15 mouse cellular contexts compared by ENCODE assay signal in genomic region chr11:31753711-31754161, GRCm38 (mm10).
DNase-seq lines count a peak whose midpoint lies in the region; ATAC-seq and TF ChIP-seq lines count a peak whose summit lies in the region.
"Had no signal": no experiment of that assay in that cellular context is flagged by ENCODE, and none has a peak within 500 bp of the region (broad histone marks: within the 10 kb centered on the region; RNA-seq: fewer than 3 reads in every experiment).

No protein-coding gene starts in this region.

- no peak overlapping the region for H3K4me2 ChIP-seq in hindbrain, embryonic 15.5 days
- H3K4me2 ChIP-seq in neural tube, embryonic 13.5 days, result no peak overlapping the region
- H3K4me2 ChIP-seq: limb, embryonic 15.5 days had no signal

- DNase-seq in retina, postnatal 1 day, result peak; percentile 44
- no peak for DNase-seq in retina, embryonic 14.5 days (ENCODE audit: low spot score)
- DNase-seq in cerebellum, postnatal 14 days, result no peak
- no peak for DNase-seq in layer of hippocampus, adult 18-20 months (ENCODE audit: low spot score in 2 of 2)
- DNase-seq in lung, adult 2 months, result no peak
- DNase-seq in ovary, adult 18-20 months (ENCODE audit: low spot score), result no peak
- DNase-seq: adrenal gland, postnatal 36 days; cerebellum, adult 9-10 months; kidney, postnatal 4 days; lung, postnatal 14 days; thymus, postnatal 4 days had no signal

- no peak overlapping the region for H3K4me3 ChIP-seq in hindbrain, embryonic 15.5 days
- H3K4me3 ChIP-seq in neural tube, embryonic 13.5 days, result no peak overlapping the region
- H3K4me3 ChIP-seq in lung, adult 2 months (replicated peaks; ENCODE audit: extremely low read depth, low read depth, low read length), result no peak overlapping the region
- H3K4me3 ChIP-seq: limb, embryonic 15.5 days had no signal

- no peak for TF ChIP-seq CTCF in lung, adult 2 months (IDR thresholded peaks at IDR 0.05; ENCODE audit: insufficient read depth, low read length)

- no peaks in the 10 kb centered on the region for H3K9me3 ChIP-seq in hindbrain, embryonic 15.5 days
- no peaks in the 10 kb centered on the region for H3K9me3 ChIP-seq in neural tube, embryonic 13.5 days
- H3K9me3 ChIP-seq: limb, embryonic 15.5 days had no signal

- H3K36me3 ChIP-seq in hindbrain, embryonic 15.5 days, result no peaks in the 10 kb centered on the region
- H3K36me3 ChIP-seq in neural tube, embryonic 13.5 days, result no peaks in the 10 kb centered on the region
- H3K36me3 ChIP-seq: limb, embryonic 15.5 days had no signal

- peak overlapping the region; percentile 76 for H3K27ac ChIP-seq in hindbrain, embryonic 15.5 days (replicated peaks)
- H3K27ac ChIP-seq in neural tube, embryonic 13.5 days (replicated peaks), result no peak overlapping the region
- H3K27ac ChIP-seq: limb, embryonic 15.5 days had no signal

- 47% methylated on average over 5 of the region's 5 CpGs for WGBS in hindbrain, embryonic 15.5 days
- 44% methylated on average over 5 of the region's 5 CpGs for WGBS in neural tube, embryonic 13.5 days
- WGBS in lung, adult 2 months, result 51% methylated on average over 5 of the region's 5 CpGs

- no peak overlapping the region for H3K9ac ChIP-seq in hindbrain, embryonic 15.5 days
- no peak overlapping the region for H3K9ac ChIP-seq in neural tube, embryonic 13.5 days
- H3K9ac ChIP-seq: limb, embryonic 15.5 days had no signal

- no peaks in the 10 kb centered on the region for H3K27me3 ChIP-seq in hindbrain, embryonic 15.5 days
- no peaks in the 10 kb centered on the region for H3K27me3 ChIP-seq in neural tube, embryonic 13.5 days
- H3K27me3 ChIP-seq: CH12.LX; limb, embryonic 15.5 days had no signal

- no peak for TF ChIP-seq POLR2A in lung, adult 2 months (IDR thresholded peaks at IDR 0.05; ENCODE audit: borderline replicate concordance, extremely low read depth, low read depth, low read length)

- ATAC-seq in hindbrain, embryonic 15.5 days (ENCODE audit: low FRiP score, low read depth), result peak; percentile 82
- peak; percentile 66; the same call in 1 of the 2 replicates for ATAC-seq in neural tube, embryonic 13.5 days (ENCODE audit: low read depth)

- H3K4me1 ChIP-seq in hindbrain, embryonic 15.5 days (replicated peaks), result peaks cover 20% of the 10 kb centered on the region
- H3K4me1 ChIP-seq in neural tube, embryonic 13.5 days (replicated peaks), result peaks cover 15% of the 10 kb centered on the region
- H3K4me1 ChIP-seq in lung, adult 2 months (ENCODE audit: control insufficient read depth, insufficient read depth, low read length), result no peaks in the 10 kb centered on the region
- H3K4me1 ChIP-seq: limb, embryonic 15.5 days had no signal
